Mouse (Mus musculus): ENCODE measurements at regions not wholly inside any gene's neighbourhood (a gene's known extent, or its start where the extent isn't known, plus 50 kb on each side); places are given as distances from the start of the nearest gene placed in this dataset.

DNA sequence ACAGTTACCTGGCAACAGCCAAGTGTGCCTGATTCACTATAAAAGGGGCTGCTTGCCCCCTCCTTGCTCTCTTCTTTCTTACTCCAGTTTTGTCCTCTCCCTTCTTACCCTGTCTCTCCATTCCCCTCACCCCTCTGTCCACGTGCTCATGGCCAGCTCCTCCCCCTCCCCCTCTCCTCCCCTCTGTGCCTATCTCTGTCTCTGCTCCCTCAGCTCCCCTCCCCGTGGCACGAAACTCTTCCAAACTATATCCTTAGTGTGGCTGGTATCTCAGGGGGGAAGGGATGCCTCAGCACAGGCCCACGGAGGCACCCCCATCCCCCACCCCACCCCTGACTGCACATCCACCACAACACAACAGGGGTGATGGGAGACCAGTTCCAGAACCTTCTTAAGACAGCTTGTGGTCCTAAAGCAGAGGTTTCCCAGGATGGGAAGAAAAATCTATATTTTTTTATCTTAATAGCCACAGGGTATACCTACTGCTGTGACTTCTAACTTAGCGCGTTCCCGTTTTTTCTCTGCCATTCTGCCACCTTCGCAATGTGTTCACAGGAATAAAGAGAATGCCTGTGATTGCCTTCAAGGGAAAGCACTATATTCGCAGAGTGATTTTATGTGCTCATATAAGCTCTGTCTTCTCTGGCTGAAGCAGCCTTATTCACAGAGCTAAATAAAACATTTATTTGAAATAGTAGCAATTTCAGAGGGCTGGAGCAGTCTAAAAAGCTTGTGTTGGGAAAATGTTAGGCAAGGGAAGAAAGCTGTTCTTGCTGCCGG, 69.1 kb upstream of the Serp2 start:
- Histone ChIP-seq H3K27me3 (ENCODE audit: control insufficient read depth, insufficient read depth, low read length) (no peaks in the 10 kb centered on the region), H3K36me3 (ENCODE audit: control insufficient read depth, insufficient read depth, low read length) (no peaks in the 10 kb centered on the region), H3K27ac (replicated peaks in 1 of 2; ENCODE audit: control insufficient read depth in 1 of 2, insufficient read depth in 1 of 2, low read depth in 2 of 2, low read length in 2 of 2) (peak overlapping the region; percentile 62 to 69; a peak in 3 of 4 replicates), H3K9ac (ENCODE audit: low read length) (peak overlapping the region; percentile 4; the same call in 1 of the 2 replicates), H3K4me2 (ENCODE audit: low read length) (no peak overlapping the region), H3K4me3 (ENCODE audit: control insufficient read depth in 1 of 2, insufficient read depth in 1 of 2, low read depth in 1 of 2, low read length in 2 of 2) (no peak overlapping the region), H3K4me1 (ENCODE audit: control insufficient read depth in 2 of 2, insufficient read depth in 2 of 2, low read length in 2 of 2) (peaks cover 44 to 56% of the 10 kb centered on the region in 2 experiments), H3K9me3 (ENCODE audit: control insufficient read depth, low read length) (no peaks in the 10 kb centered on the region)
- WGBS, result 55% methylated on average over 10 of the region's 10 CpGs
- ATAC-seq (ENCODE audit: insufficient number of reproducible peaks, insufficient read depth, low FRiP score, low read depth), result no peak

DNA sequence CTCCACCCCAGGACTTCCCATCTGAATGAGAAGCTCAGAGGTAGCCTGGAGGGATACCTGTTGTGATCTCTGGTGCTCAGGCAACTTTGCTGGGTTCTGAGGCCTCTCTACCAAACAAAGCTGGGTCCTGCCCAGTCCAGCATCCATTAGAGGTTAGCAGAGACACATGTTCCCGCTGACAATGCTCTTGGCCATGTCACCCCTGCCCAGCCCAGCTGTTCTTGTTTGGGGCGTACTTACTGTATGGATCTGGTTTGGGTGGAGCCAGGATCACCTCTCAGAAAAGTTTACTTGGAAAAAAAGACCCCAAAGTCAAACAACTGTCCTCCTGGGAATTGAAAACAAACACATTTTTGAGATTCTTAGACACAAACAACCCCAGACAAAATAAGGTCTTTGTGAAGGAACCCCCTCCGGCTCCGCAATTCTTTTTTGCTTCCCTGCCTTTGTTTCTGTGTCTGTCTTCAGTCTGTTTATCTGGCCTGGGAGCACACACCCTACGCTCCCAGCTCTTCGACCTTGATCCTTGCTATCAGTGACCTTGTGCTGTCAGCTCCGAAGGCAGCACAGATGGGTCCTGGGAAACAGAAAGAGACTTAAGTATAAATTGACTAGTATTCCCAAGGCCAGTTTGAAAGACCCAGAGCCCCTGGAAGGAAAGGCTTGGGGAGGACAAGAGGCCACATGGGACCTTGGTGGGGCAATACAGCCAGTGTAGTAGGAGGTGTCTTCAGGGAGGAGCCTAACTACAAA, 68.1 kb upstream of the Serp2 start:
- 30% methylated on average over 7 of the region's 7 CpGs for WGBS
- Histone ChIP-seq H3K9ac (ENCODE audit: low read length) (peak overlapping the region; percentile 4; the same call in 1 of the 2 replicates), H3K4me3 (ENCODE audit: control insufficient read depth in 1 of 2, insufficient read depth in 1 of 2, low read depth in 1 of 2, low read length in 2 of 2) (no peak overlapping the region), H3K27ac (replicated peaks in 1 of 2; ENCODE audit: control insufficient read depth in 1 of 2, insufficient read depth in 1 of 2, low read depth in 2 of 2, low read length in 2 of 2) (peak overlapping the region; percentile 62 to 69), H3K4me1 (ENCODE audit: control insufficient read depth in 2 of 2, insufficient read depth in 2 of 2, low read length in 2 of 2) (peaks cover 39 to 48% of the 10 kb centered on the region in 2 experiments), H3K4me2 (ENCODE audit: low read length) (no peak overlapping the region), H3K27me3 (ENCODE audit: control insufficient read depth, insufficient read depth, low read length) (no peaks in the 10 kb centered on the region), H3K36me3 (ENCODE audit: control insufficient read depth, insufficient read depth, low read length) (no peaks in the 10 kb centered on the region), H3K9me3 (ENCODE audit: control insufficient read depth, low read length) (no peaks in the 10 kb centered on the region)
- ATAC-seq (ENCODE audit: insufficient number of reproducible peaks, insufficient read depth, low FRiP score, low read depth), result no peak

DNA sequence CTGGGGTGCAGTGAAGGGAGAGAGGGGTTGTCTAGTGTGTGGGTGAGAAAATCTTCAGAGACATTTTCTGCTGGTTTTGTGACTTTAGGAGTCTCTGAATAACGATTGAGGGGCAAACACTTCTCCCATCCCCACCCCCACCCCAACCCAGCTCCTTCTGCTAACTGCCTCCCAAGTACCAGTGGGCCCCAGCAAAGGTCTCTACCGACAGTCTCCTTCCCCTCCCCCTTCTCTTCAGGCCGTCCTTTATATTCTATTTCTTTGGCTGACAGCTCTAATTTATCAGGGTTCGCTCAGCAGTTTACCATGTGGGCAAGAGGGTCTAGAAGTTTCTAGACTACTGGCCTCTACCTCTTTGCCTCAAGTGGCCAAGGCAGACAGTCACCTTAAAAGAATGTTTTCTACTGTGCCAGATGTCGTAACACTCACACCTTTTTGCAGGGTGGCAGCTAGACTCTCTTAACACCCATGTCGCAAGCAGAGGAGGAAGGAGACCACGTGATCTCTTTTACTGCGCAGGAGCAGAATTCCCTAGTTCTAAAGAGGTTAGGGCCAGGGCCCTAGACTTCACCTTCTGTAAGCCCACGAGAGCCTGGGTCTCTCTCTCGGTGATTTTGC, 66.8 kb upstream of the Serp2 start:
- Histone ChIP-seq H3K4me3 (ENCODE audit: control insufficient read depth in 1 of 2, insufficient read depth in 1 of 2, low read depth in 1 of 2, low read length in 2 of 2) (no peak overlapping the region), H3K4me2 (ENCODE audit: low read length) (no peak overlapping the region; the same call in 1 of the 2 replicates), H3K4me1 (ENCODE audit: control insufficient read depth in 2 of 2, insufficient read depth in 2 of 2, low read length in 2 of 2) (peaks cover 39 to 45% of the 10 kb centered on the region in 2 experiments), H3K36me3 (ENCODE audit: control insufficient read depth, insufficient read depth, low read length) (no peaks in the 10 kb centered on the region), H3K27ac (replicated peaks in 1 of 2; ENCODE audit: control insufficient read depth in 1 of 2, insufficient read depth in 1 of 2, low read depth in 2 of 2, low read length in 2 of 2) (peak overlapping the region; percentile 39 to 53; a peak in 3 of 4 replicates), H3K27me3 (ENCODE audit: control insufficient read depth, insufficient read depth, low read length) (no peaks in the 10 kb centered on the region), H3K9ac (ENCODE audit: low read length) (0 out of 2 replicates have a peak overlapping the region, but pooled peaks have one; percentile 1), H3K9me3 (ENCODE audit: control insufficient read depth, low read length) (no peaks in the 10 kb centered on the region)
- 33% methylated on average over 10 of the region's 10 CpGs for WGBS
- ATAC-seq (ENCODE audit: insufficient number of reproducible peaks, insufficient read depth, low FRiP score, low read depth), result no peak

DNA sequence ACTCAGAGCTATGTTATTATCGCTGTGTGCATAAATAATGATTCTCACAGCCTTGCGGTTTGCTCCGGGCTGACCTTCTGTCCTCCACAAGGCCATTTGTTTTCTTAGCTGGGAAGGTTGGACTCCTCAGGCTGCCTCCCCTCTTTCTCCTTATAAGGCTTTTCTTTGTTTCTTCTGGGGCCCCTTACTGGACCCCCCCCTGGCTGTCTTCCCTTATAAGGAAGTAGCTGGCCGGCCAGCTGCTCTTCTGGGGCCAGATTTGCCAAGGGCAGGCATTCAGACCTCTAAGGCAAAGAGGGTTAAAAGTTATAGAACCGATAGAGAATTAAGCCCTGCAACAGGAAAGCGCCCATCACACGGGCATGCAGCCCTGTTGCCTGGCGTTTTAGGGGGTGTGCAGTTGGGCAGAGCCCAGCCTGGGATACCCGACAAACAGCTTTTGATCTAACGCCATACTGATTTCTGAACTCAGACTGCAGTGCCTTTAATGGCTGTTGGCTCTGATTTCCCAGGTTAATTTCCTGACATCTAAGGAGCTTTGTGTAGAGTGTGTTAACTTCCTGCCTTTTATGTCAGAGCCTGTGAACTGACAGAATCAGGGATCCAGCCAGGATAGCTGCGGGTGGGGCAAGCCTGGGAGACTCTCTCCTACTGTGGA, 66.1 kb upstream of the Serp2 start:
- H3K4me2 ChIP-seq (ENCODE audit: low read length), result peak overlapping the region; percentile 24
- no peak; the same call in 1 of the 2 replicates for ATAC-seq (ENCODE audit: insufficient number of reproducible peaks, insufficient read depth, low FRiP score, low read depth)
- H3K27me3 ChIP-seq (ENCODE audit: control insufficient read depth, insufficient read depth, low read length), result no peaks in the 10 kb centered on the region
- H3K4me3 ChIP-seq (ENCODE audit: control insufficient read depth in 1 of 2, insufficient read depth in 1 of 2, low read depth in 1 of 2, low read length in 2 of 2), result no peak overlapping the region
- H3K4me1 ChIP-seq (ENCODE audit: control insufficient read depth in 2 of 2, insufficient read depth in 2 of 2, low read length in 2 of 2), result peaks cover 43% of the 10 kb centered on the region in 2 experiments
- H3K36me3 ChIP-seq (ENCODE audit: control insufficient read depth, insufficient read depth, low read length), result no peaks in the 10 kb centered on the region
- 13% methylated on average over 11 of the region's 11 CpGs for WGBS
- peak overlapping the region; percentile 4 for H3K9ac ChIP-seq (ENCODE audit: low read length)
- peak overlapping the region; percentile 39 to 53 for H3K27ac ChIP-seq (replicated peaks in 1 of 2; ENCODE audit: control insufficient read depth in 1 of 2, insufficient read depth in 1 of 2, low read depth in 2 of 2, low read length in 2 of 2)
- no peaks in the 10 kb centered on the region for H3K9me3 ChIP-seq (ENCODE audit: control insufficient read depth, low read length)

DNA sequence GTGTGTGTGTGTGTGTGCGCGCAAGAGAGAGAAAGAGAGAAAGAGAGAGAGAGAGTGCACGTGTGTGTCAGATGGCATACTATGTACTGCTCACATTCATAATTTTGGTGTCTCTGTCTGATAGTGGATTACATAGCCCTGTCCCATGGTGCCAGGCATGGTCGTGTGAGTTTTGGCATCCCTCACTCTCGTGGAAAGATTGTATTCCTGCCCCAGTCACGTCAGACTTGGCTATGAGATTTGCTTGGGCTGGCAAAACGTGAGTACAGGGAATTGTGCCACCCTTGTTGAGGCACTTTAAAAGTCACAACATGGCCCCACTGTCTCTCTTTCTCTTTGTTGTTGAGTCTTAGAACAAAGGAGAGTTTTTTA, 62.3 kb upstream of the Serp2 start:
- Histone ChIP-seq H3K9me3 (ENCODE audit: control insufficient read depth, low read length) (no peaks in the 10 kb centered on the region), H3K4me3 (ENCODE audit: control insufficient read depth in 1 of 2, insufficient read depth in 1 of 2, low read depth in 1 of 2, low read length in 2 of 2) (no peak overlapping the region), H3K27me3 (ENCODE audit: control insufficient read depth, insufficient read depth, low read length) (no peaks in the 10 kb centered on the region), H3K4me1 (ENCODE audit: control insufficient read depth in 2 of 2, insufficient read depth in 2 of 2, low read length in 2 of 2) (peaks cover 23 to 33% of the 10 kb centered on the region in 2 experiments), H3K4me2 (ENCODE audit: low read length) (no peak overlapping the region), H3K36me3 (ENCODE audit: control insufficient read depth, insufficient read depth, low read length) (no peaks in the 10 kb centered on the region), H3K27ac (replicated peaks in 1 of 2; ENCODE audit: control insufficient read depth in 1 of 2, insufficient read depth in 1 of 2, low read depth in 2 of 2, low read length in 2 of 2) (no peak overlapping the region), H3K9ac (ENCODE audit: low read length) (no peak overlapping the region)
- ATAC-seq (ENCODE audit: insufficient number of reproducible peaks, insufficient read depth, low FRiP score, low read depth), result no peak
- 77% methylated on average over 7 of the region's 7 CpGs for WGBS

DNA sequence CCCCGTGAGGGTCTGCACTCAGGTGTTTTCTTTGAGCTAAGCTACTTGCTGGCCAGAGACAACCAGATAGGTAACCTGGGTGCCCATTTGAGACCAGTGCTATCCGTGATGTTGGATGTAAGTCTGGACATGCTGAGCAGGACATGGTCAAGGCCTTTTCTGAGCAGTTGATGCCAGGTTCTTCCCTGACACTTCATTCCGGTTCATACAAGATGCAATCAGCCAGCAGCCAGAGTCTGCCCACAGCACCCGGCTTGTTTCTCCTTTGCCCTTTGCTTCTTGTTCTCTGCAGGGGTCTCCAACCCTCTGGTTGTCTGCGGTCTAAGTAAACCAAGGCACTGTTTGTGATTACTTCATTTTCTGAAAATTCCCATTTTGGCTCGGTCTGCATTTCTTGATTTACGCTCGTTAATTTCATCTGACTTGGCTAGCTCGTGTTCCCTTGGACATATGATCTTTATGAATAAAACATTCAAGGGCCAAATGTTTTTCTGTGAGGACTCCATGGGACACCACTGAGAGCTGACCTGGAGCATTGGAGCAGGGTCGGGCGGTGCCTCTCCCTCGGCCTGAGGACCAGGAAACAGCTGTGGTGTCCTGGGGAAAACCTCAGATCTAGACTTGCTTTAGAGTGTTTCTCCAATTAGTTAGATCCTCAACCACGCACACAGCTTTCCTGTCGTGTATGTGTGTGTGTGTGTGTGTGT, 61.8 kb upstream of the Serp2 start:
- Histone ChIP-seq H3K9ac (ENCODE audit: low read length) (no peak overlapping the region), H3K9me3 (ENCODE audit: control insufficient read depth, low read length) (no peaks in the 10 kb centered on the region), H3K4me1 (ENCODE audit: control insufficient read depth in 2 of 2, insufficient read depth in 2 of 2, low read length in 2 of 2) (peaks cover 18 to 27% of the 10 kb centered on the region in 2 experiments), H3K36me3 (ENCODE audit: control insufficient read depth, insufficient read depth, low read length) (no peaks in the 10 kb centered on the region), H3K27ac (replicated peaks in 1 of 2; ENCODE audit: control insufficient read depth in 1 of 2, insufficient read depth in 1 of 2, low read depth in 2 of 2, low read length in 2 of 2) (no peak overlapping the region), H3K27me3 (ENCODE audit: control insufficient read depth, insufficient read depth, low read length) (no peaks in the 10 kb centered on the region), H3K4me2 (ENCODE audit: low read length) (no peak overlapping the region), H3K4me3 (ENCODE audit: control insufficient read depth in 1 of 2, insufficient read depth in 1 of 2, low read depth in 1 of 2, low read length in 2 of 2) (no peak overlapping the region)
- WGBS, result 83% methylated on average over 14 of the region's 14 CpGs
- no peak for ATAC-seq (ENCODE audit: insufficient number of reproducible peaks, insufficient read depth, low FRiP score, low read depth)

DNA sequence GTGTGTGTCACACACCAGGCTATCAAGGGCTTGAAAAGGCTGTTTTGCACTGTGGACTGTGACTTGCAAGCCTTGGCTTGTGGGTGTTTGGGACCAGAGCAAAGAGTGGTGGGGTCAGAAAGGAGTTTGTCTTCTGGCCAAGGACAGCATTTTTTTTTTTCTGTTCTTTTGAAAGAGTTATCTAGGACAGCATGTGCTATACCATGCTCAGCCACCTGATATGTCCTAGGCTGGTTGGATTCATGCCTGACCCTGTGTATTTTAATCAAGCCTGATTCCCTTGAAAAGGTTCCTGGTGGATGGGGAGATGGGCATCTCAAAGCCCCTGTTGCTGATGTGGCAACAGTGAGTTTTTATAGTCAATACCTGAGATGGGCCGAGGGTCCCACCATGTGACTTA, 61.2 kb upstream of the Serp2 start:
- no peak for ATAC-seq (ENCODE audit: insufficient number of reproducible peaks, insufficient read depth, low FRiP score, low read depth)
- 80% methylated on average over 1 of the region's 1 CpGs for WGBS
- H3K4me1 ChIP-seq (ENCODE audit: control insufficient read depth in 2 of 2, insufficient read depth in 2 of 2, low read length in 2 of 2), result peaks cover 12 to 21% of the 10 kb centered on the region in 2 experiments
- no peaks in the 10 kb centered on the region for H3K27me3 ChIP-seq (ENCODE audit: control insufficient read depth, insufficient read depth, low read length)
- H3K27ac ChIP-seq (replicated peaks in 1 of 2; ENCODE audit: control insufficient read depth in 1 of 2, insufficient read depth in 1 of 2, low read depth in 2 of 2, low read length in 2 of 2), result 0 out of 4 replicates have a peak overlapping the region, but pooled peaks of 1 of the 2 experiments have one; percentile 1
- H3K4me2 ChIP-seq (ENCODE audit: low read length), result no peak overlapping the region
- H3K9me3 ChIP-seq (ENCODE audit: control insufficient read depth, low read length), result no peaks in the 10 kb centered on the region
- no peak overlapping the region for H3K9ac ChIP-seq (ENCODE audit: low read length)
- H3K4me3 ChIP-seq (ENCODE audit: control insufficient read depth in 1 of 2, insufficient read depth in 1 of 2, low read depth in 1 of 2, low read length in 2 of 2), result no peak overlapping the region
- no peaks in the 10 kb centered on the region for H3K36me3 ChIP-seq (ENCODE audit: control insufficient read depth, insufficient read depth, low read length)
